Mouse (Mus musculus) layer of hippocampus, adult 9-10 months (tissue): ENCODE data around the gene Clic1.
A peak's percentile ranks its signal among the peaks of the same experiment; 100 is the strongest.
"Not testable (repeated sequence)": the region's sequence is repeated elsewhere in the genome, so short reads cannot be mapped to it uniquely, and the experiment has no call there.

Experiments
- DNase-seq: peaks from one replicate; pipeline ENCODE4 v3.0.0; 2022; ENCODE audit warnings: low spot score

Clic1 gene

GRCm38 (mm10) chr17:35049561-35050016, at the start of gene Clic1:
TSS of gene Clic1 (plus strand) at chr17:35049966.
- DNase-seq: no peak

GRCm38 (mm10) chr17:35000717-35001451, 48.9 kb upstream of the Clic1 start, which contains the start of gene Vars:
TSS of gene Vars (plus strand) at chr17:35000987.
- DNase-seq: peak; percentile 49

DNA sequence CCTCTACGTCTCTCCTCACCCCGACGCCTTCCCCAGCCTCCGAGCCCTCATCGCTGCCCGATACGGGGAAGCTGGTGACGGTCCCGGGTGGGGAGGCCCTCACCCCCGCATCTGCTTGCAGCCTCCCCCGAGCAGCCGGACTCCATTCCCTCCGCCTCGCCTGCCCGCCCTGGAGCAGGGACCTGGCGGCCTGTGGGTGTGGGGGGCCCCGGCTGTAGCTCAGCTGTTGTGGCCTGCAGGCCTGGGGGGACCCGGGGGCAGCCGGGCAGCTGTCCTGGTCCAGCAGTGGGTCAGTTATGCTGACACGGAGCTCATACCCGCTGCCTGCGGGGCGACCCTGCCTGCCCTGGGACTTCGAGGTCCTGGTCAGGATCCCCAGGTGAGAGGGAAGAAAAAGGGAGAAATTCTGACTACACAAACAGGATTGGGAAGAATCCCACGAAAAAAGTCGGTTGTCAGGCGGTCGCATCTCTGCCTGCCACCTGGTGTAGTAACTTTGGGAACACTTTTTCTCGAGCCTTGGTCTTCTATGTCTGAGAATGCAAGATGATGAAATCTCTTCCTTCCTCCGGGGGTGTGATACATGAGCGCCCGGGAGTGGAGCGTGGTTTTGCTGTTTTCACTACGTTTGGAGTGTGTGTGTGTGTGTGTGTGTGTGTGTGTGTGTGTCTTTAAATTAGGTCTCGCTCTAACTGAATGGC, 48.2 kb upstream of the Clic1 start:
- DNase-seq: no peak

GRCm38 (mm10) chr17:35002153-35002865, 47.5 kb upstream of the Clic1 start:
- DNase-seq: no peak

- no peak for DNase-seq
Measured at GRCm38 (mm10) chr17:35003022-35003838, 46.5 kb upstream of the Clic1 start.

- no peak for DNase-seq
Measured at GRCm38 (mm10) chr17:35004075-35004717, 45.6 kb upstream of the Clic1 start.

DNA sequence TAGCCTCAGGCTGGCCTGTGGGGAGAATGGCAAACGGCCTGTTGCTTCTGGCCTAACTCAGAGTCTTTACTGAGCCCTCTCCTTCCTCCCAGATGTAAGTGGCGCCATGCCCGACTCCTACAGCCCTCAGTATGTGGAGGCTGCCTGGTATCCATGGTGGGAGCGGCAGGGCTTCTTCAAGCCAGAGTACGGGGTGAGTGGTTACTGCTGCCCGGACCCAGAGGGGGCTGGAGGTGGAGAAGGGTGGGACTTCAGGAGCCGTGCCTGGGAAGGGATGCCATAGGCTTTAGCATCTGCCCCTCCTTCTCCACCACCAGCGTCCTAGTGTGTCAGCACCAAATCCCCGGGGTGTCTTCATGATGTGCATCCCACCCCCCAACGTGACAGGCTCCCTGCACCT, 44.6 kb upstream of the Clic1 start:
- no peak for DNase-seq

DNA sequence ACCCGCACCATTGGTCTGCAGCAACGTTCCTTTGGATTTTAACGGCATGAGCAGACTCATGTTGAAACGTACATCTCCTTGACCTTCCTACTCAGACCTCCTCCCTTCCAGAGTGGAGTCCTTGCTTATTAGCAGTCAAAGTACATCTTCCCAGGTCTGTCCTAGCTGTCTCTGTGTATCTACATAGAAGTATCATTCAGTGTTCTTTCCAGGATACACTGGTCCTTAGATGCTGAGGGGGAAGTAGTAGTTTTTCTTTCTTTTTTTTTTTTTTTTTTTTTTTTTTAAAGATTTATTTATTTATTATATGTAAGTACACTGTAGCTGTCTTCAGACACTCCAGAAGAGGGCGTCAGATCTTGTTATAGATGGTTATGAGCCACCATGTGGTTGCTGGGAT, 43.9 kb upstream of the Clic1 start:
- DNase-seq: not testable (repeated sequence)

GRCm38 (mm10) chr17:35007387-35007991, 42.3 kb upstream of the Clic1 start:
- DNase-seq: no peak

DNA sequence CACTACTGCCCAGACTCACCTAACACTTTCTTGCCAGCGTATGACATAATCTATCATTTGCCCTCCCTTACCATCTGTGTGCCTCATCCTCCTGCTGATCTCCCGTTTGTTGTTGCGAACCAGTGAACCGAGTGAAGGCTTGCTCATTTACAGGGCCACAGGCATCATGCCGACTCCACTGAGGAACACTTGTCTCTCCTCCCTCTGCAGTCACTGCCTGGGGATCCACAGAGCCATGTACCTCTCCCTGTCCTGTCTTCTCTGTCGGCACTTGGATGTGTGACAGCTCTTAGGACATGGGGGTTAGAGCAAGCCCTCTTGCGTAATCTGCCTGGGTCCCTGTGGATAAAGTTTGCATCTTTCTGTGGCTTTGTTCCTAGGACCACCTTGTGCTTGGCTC, 40.2 kb upstream of the Clic1 start:
- no peak for DNase-seq

- DNase-seq: no peak
Measured at GRCm38 (mm10) chr17:35011440-35011839, 38.3 kb upstream of the Clic1 start.

- DNase-seq: no peak
Measured at GRCm38 (mm10) chr17:35012430-35012829, 37.3 kb upstream of the Clic1 start.

- no peak for DNase-seq
Measured at GRCm38 (mm10) chr17:35013221-35013620, 36.5 kb upstream of the Clic1 start.

GRCm38 (mm10) chr17:35015296-35015695, 34.5 kb upstream of the Clic1 start:
- DNase-seq: no peak

DNA sequence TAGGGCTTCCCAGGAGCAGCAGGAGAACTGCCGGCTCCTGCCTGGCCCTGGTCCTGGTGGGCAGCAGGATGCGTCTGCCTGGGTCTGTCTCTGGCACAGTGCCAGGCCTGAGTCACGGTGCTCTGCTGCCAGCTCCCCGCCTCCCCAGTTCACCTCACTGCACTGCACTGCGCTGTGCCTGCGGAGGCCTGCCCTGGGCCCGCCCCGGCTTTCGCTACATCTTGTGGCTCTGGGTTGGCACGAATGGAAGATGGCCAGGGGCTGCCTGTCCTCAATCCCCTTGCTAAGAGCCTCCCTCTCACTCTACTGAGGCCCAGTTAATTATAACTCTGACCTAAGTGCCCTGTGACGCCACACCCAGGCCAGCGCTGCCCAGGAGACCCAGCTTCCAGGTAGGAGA, 33.4 kb upstream of the Clic1 start, which contains the start of gene Vwa7:
Gene Vwa7, plus strand, starts transcription at position 204 of the 400 bp plus-strand sequence.
- no peak for DNase-seq

DNA sequence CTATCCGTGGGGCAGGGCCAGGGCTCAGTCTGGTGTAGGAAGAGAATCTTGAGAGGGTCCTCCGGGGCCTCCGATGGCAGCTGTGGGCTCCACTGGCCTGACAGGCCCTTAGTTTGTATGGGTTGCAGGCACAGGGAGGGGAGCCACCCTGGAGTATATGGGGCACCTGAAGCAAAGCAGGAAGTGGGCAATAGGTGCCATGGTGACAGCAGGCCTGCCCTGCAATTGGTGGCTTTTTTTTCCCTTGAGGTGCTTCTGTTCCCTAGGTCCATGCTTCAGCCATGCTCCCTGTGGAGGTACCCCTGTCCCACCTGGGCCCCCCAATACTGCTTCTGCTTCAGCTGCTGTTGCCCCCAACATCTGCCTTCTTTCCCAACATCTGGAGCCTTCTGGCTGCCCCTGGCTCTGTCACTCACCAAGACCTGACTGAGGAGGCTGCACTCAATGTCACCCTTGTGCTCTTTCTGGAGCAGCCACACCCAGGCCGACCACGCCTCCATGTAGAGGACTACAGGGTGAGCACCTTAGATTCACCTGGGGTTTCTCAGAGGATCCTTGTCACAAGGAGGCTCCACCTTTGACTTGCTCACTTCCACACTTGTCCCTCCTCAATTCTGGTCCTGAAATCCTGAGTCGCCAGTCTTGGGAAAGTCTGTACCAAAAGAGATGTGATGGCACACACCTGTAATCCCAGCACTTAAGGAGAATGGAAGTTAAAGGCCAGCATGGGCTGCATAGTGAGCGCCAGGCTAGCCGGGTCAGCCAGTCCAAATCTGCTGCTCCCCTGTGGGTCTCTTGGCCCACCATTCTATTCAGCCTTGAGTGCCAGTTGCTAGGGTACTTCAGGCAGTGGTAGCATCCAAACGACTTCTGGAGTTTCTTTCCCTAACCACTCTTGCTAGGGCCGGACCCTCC, 32.7 kb upstream of the Clic1 start:
- no peak for DNase-seq

GRCm38 (mm10) chr17:35017706-35018030, 32.1 kb upstream of the Clic1 start:
- DNase-seq: no peak

DNA sequence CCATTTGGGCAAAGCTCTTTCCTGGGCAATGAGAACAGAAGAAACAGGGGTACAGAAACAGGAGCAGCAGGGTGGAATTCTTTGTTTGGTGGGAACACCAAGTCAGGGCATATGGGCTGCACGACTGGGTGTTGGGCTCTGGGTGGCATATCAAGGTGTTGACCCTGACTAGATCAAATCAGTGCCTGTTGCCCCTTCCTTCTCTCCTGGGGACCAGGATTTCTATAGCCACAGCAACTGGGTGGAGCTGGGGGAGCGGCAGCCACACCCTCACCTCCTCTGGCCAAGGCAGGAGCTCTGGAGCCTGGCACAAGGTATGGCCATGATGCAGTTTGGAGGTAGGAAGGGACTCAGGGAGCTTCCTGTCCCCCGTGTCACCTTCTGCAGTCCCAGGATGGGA, 31.6 kb upstream of the Clic1 start:
- no peak for DNase-seq

- no peak for DNase-seq
Measured at GRCm38 (mm10) chr17:35019894-35020293, 29.9 kb upstream of the Clic1 start.

GRCm38 (mm10) chr17:35020551-35020950, 29.2 kb upstream of the Clic1 start:
- DNase-seq: no peak
